Mouse (Mus musculus) 416B (cell line): ENCODE measurements around the gene Zfp93.
"Not testable (repeated sequence)": the region's sequence is repeated elsewhere in the genome, so short reads cannot be mapped to it uniquely, and the experiment has no call there.

ENCODE experiments used
- DNase-seq: peaks from one replicate; pipeline ENCODE4 v3.0.0; 2011; ENCODE audit warnings: low read depth

The Zfp93 gene

DNA sequence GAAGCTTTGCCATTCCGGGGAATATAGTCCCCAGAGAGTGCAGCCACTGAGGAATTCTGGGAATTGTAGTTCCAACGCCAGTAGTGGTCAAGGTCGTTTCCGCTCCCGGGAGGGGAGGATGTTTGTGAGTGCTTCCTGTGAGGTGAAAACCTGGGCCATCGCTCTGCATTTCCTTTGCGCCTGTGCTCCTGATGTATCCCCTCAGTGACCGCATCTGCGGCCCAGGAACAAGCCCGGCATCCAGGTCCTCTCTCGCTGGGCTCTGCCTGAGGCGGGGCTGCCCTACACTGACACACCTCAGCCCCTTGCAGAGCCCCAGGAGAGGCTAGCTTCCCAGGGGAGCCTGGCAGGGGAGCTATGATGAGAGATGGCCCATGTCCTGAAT, at the start of gene Zfp93:
Gene Zfp93 (plus strand): TSS at position 133 of the 385 bp plus-strand sequence.
- DNase-seq = peak; percentile 50

- no peak for DNase-seq
Observed at GRCm38 (mm10) chr7:24237040-24237791, 33.0 kb upstream of the Zfp93 start, which contains the start of gene Zfp109. TSS of gene Zfp109 (minus strand) at chr7:24237560.

- DNase-seq = no peak
Observed at GRCm38 (mm10) chr7:24253779-24254615, 16.2 kb upstream of the Zfp93 start.

GRCm38 (mm10) chr7:24254633-24255474, 15.4 kb upstream of the Zfp93 start, which contains the start of gene Zfp108:
TSS of gene Zfp108 (plus strand) at chr7:24254794.
- DNase-seq = peak; percentile 8

- no peak for DNase-seq
Observed at GRCm38 (mm10) chr7:24259306-24259999, 10.8 kb upstream of the Zfp93 start.

DNA sequence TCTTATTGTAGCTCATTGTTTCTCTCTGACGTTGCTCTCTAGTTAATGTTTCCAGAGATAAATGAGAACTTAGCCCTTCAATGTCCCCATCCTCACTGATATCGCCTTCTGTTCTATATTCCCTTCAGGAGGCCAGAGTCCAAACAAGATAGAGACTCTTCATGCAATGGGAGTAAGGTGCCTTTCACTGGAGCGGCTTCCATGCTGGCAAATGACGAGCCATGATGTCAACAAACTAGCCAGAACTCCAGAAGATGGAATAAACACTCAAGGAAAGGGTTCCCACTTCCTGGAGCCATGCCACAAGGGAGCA, 10.3 kb upstream of the Zfp93 start:
- DNase-seq = no peak

DNA sequence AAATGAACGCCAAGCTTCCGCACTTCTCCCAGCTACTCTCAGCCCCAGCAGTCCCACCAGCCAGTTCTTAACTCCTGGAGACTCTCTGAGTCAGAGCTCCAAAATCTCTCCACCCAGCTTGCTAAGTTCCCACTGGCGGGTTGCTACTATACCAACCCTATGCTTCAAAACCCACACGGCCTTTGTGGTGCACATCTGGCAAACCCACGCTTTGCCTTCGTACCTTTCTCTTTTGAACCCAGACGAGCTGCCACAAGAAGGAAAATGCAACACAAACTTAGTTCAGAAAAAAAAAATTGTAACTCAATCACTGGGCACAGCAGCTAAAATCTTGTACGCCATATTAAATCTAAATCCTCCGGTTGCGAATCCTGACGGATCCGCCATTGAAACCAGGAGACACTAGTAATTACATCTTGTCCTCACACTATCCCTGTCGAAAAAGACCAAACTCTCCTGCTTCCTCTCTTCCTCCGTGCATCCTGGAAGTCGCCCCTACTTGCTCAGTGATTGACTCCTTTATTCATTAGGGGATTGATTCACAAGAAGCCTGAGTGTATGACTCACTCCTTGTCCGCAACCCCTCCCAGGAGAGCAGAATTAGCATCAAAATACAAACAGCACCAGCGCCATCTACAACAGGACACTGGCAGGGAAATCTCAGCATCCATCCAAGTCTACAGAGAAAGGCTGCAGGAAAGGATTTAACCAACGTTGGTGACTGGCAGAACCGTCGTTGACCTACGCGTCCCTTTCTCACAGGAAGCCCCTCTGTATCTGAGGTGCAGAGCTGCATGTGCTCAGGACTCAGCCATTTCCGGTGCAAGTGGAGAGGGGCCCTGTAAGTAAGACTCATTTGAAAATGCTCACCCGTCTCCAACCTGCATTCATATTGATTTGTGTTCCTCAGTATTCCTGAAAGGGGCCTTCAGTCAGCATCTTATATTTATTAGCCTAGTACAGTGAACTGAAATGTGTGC, 1.8 kb upstream of the Zfp93 start:
- no peak for DNase-seq

DNA sequence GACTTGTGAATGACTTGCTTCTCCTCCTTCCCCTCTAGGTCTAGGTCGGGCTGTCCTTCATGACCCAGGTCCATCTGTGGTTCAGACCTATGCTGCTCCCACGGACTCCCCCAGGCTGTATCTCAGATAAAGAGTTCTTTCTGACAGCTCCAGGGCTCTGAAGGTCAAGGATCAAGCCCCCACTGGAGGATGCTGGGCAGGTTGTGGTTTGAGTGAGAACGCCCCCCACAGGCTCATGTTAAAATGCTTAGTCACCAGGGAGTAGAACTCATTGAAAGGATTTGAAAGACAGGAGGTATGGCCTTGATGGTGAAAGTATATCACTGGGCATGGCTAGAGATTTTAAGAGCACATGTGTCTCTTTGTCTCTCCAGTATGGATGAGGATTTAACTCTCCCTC, 964 bp upstream of the Zfp93 start:
- DNase-seq = no peak

DNA sequence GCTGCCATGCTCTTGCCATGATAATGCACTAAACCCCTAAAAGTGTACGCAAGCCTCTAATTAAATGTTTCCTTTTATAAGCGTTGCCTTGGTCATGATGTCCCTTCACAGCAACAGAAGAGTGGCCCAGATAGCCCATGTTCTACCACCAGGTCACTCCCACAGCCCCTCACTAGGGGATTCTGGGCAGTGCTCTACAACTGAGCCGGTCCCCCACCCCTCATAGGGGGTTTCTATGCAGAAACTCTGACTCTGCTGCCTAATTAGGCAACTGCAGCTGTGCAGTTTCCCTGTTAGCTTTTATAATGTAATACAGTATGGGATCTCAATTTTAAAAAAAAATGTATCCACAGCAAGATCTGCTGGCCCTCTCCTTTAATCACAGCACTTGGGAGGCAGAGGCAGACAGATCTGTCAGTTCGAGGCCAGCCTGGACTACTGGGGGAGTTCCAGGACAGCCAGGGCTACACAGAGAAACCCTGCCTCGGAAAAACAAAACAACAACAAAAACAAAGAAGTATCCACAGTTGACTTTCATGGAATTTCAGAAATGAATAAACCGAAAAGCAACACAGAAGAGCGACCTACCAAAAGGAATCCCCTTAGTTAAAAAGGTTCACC, 443 bp upstream of the Zfp93 start:
- DNase-seq = no peak

- DNase-seq = no peak
Observed at GRCm38 (mm10) chr7:24271191-24271590, 971 bp downstream of the Zfp93 start.

DNA sequence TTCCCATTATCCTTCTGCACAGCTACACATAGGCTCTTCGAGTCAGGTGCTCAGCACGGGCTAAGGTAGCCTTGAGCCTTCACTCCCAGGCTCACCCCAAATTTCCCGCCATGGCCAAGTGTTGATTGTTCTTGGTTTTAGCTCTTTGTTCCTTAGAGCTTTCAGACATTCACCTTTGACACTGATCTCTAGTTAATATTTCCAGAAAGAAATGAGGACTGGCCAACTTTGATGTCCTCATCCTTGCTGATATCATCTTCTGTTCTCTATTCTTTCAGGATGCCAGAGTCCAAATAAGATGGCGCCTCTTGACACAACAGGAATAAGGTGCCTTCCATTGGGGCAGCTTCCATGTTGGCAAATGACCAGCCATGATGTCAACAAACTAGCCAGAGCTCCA, 4.2 kb downstream of the Zfp93 start:
- DNase-seq = no peak

DNA sequence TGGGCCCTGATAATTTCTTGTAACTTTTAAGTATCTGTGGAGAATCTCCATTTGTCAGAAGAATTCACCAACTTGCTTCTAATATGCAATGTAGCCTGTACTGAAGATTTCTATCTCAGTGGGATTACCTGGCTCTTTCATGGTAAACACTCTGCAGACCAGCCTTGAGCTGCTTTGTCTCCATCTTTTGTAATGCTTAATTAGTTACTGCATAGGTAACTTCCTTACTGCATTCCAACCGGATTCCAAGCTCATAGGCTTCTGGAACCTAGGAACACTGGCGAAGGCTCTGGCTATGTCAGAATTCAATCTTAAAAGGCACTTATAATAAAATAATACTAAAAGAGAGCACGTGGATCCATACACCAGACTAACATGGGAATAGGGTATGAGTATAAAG, 8.6 kb downstream of the Zfp93 start:
- not testable (repeated sequence) for DNase-seq

DNA sequence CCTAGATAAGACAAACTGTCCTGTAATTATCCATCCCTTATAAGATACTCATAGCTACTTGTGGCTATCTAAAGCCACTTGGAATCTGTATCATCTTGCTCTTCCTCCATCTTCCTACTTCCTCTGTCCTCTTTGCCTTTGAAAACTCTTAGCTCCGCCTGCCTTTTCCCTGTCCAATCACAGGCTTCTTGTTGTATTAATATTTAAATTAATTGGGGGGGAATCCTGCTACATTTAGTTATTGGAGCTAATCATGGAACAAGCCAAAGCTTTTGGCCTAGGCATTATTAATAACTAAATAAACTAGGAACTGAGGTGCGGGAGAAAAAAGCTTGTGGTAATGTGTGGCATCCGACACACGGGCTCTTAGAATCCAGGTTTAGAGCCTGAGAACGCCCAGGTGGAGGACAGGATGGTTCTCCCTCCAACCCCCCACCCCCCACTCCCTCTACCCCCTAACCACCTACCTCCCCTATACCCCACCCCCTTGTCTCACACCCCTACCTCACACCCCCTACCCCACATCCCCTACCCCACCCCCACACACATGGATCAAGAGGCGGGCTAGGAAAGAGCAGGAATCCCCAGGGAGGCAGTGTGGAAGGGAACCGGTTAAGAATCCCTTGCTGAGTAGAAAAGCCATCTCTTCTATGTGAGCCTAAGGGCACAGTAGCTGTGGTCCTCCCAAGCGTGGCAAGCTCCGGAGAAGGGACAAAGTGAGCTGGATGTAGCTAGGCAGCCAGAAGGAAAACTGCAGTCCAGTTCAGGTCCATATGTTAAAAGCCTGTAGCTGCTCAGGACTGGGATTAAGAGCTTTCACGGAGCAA, 10.0 kb downstream of the Zfp93 start:
- DNase-seq = no peak

DNA sequence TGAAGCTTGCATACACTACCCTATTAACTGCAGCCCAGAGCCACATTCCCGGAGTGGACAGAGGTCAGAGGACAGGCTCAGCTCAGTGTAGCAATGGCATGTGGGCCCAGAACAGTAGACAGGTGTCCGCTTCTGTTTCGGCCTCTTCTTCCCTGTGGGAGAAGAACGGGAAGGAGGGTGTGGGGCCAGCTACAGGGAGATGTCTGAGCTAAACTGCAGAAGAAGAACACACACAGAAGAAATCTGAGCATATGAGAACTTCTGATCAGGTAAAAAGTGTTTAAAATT, 10.6 kb downstream of the Zfp93 start:
- no peak for DNase-seq

DNA sequence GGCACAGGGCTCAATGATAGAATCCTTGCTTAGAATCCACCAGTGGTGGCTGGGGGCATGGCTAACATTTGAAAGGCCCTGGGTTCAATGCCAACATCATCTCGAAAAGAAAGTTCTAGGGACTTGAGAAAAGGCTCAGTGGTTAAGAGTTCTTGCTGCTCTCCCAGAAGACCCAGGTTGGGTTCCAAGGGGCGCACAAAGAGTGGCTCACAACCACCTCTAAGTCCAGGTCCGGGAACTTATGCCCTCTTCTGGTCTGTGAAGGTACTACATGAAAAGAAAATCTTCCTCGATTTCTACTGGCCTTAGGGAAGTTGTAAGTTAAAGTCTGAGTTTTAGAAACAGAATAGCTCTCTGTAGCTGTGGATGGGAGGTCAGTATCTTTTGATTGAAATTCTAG, 15.9 kb downstream of the Zfp93 start:
- peak; percentile 38 for DNase-seq

GRCm38 (mm10) chr7:24286916-24287315, 16.7 kb downstream of the Zfp93 start:
- DNase-seq = no peak

DNA sequence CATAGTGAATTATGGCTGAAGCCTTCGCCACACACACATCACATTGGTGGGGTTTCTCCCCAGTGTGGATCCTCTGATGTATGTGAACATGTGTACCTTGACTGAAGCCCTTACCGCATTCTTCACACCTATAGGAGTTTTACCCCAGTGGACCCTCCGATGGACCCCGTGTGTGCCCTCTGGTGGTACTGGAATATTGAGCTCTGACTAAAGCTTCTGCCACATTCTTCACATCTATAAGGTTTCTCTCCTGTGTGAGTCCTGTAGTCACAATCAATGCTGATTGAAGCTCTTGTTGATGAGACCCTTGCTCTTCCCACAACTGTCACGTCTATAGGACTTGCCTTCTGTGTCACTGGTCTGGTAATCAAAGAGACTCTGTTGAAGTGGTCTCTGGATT, 17.4 kb downstream of the Zfp93 start:
- no peak for DNase-seq

DNA sequence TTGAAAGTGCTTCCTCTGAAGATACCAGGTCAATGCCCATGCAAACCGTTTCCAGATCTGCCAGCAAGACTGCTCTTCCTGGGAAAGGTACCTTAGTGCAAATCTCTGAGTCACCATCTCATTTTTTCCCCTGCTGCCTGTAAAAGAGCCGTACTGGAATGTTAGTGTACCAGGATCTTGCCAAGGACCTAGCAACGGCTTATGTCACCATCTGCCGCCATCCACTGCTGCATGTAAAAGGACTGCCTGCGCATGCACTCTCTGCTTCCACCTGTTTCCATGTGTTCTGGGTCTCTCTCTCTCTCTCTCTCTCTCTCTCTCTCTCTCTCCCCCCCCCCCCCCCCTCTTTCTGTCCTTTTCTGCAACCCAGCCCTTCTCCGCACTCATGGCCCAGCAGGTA, 18.3 kb downstream of the Zfp93 start:
- DNase-seq = no peak

DNA sequence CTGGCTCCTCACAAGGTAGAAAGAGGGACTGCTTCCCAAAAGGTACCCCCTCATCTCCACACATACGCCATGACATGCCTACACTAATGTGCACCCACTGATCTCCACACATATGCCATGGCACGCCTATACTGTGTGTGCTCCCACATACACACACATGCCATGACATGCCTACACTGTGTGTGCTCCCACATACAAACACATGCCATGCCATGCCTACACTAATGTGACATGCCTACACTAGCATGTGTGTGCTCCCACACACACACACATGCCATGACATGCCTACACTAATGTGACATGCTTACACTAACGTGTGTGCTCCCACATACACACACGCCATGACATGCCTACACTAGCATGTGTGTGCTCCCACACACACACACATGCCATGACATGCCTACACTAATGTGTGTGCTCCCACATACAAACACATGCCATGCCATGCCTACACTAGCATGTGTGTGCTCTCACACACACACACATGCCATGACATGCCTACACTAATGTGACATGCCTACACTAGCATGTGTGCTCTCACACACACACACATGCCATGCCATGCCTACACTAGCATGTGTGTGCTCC, 20.0 kb downstream of the Zfp93 start:
- DNase-seq = no peak
